Mouse (Mus musculus) spleen, adult 2 months (tissue): ENCODE results near the gene Gng4. TPM values are rescaled to one million over a fixed set of nuclear protein-coding genes. Genes with fewer than 3 reads are reported as not detected.
"Not testable (repeated sequence)": the region's sequence is repeated elsewhere in the genome, so short reads cannot be mapped to it uniquely, and the experiment has no call there.

Experiments used
- DNase-seq, 2 experiments: peaks; one replicate each; pipeline versions ENCODE4 v3.0.0 to v3.0.0-alpha.2; 2012 to 2021; ENCODE audit warnings: low spot score in 2 of 2, low read depth in 1 of 2
- H3K27ac ChIP-seq: fragments of 200-500 bp; 2 replicates; pipeline ENCODE4 v1.5.1; 2012; ENCODE audit warnings: low read length, inconsistent platforms; ENCODE audit not compliant: insufficient read depth
- H3K27me3 ChIP-seq: fragments of 200-500 bp; 2 replicates; pipeline ENCODE4 v1.6.1; 2012; ENCODE audit warnings: mild to moderate bottlenecking, moderate library complexity, low read length, inconsistent platforms; ENCODE audit not compliant: control insufficient read depth, insufficient read depth
- H3K36me3 ChIP-seq: fragments of 200-500 bp; 2 replicates; pipeline ENCODE4 v1.6.1; 2012; ENCODE audit warnings: mild to moderate bottlenecking, low read length, inconsistent platforms; ENCODE audit not compliant: control insufficient read depth, insufficient read depth
- H3K4me1 ChIP-seq: fragments of 200-500 bp; 2 replicates; pipeline ENCODE4 v1.6.1; 2011; ENCODE audit warnings: inconsistent platforms; ENCODE audit not compliant: control insufficient read depth, insufficient read depth, insufficient read length
- H3K4me3 ChIP-seq: fragments of 200-500 bp; 2 replicates; pipeline ENCODE4 v1.5.1; 2011; ENCODE audit warnings: mild to moderate bottlenecking, inconsistent platforms; ENCODE audit not compliant: insufficient read depth, insufficient read length; ENCODE audit errors: extremely low read depth
- CTCF ChIP-seq: fragments of 200-500 bp; IDR thresholded peaks from 2 replicates; pipeline ENCODE4 v1.5.1; 2011; ENCODE audit warnings: mild to moderate bottlenecking, inconsistent platforms; ENCODE audit not compliant: insufficient read depth, insufficient read length, insufficient replicate concordance; ENCODE audit errors: extremely low read depth
- POLR2A ChIP-seq: fragments of 200-500 bp; IDR thresholded peaks from 2 replicates; pipeline ENCODE4 v1.6.1; 2011; ENCODE audit warnings: low read depth, low read length, inconsistent platforms
- WGBS: fragments of 180-500 bp; shearing (Covaris S2); methylation state at CpG from one replicate; pipeline ENCODE4 v1.1.7; 2018; 5-methylcytosine and 5-hydroxymethylcytosine counted together
- polyA plus RNA-seq: library from polyadenylated mRNA; depleted of rRNA; stranded (reverse); fragments of >200 nt; gene quantifications from 2 replicates; pipeline ENCODE4 v1.2.3, GENCODE M21; 2012

Gene Gng4
- polyA plus RNA-seq, 1 experiment = not detected

DNA sequence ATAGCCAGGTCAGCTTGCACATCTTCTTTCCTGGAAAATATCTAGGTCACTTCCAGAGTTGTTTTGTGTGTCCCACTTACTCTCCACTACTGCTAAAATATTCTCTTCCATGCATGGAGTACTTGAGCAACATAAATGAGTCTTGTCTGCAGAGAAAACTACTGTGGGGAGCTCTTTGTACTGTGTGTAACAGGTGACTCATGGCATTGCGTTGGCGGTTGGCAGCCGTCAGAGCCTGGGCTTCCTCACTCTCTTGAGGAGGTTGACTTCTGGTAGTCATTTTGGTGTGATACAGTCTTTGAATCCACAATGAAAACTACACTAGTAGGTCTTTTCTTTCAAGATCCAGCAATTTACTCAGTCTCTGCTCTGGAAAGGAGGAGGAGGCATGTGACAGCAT lies 8.1 kb downstream of the Gng4 start:
- 89% methylated on average over 3 of the region's 3 CpGs for WGBS
- DNase-seq = no peak
- Histone ChIP-seq H3K4me1 (no peaks in the 10 kb centered on the region), H3K36me3 (no peaks in the 10 kb centered on the region), H3K27me3 (no peaks in the 10 kb centered on the region), H3K4me3 (no peak overlapping the region), H3K27ac (no peak overlapping the region)
- no peak for TF ChIP-seq CTCF
- no peak for TF ChIP-seq POLR2A

DNA sequence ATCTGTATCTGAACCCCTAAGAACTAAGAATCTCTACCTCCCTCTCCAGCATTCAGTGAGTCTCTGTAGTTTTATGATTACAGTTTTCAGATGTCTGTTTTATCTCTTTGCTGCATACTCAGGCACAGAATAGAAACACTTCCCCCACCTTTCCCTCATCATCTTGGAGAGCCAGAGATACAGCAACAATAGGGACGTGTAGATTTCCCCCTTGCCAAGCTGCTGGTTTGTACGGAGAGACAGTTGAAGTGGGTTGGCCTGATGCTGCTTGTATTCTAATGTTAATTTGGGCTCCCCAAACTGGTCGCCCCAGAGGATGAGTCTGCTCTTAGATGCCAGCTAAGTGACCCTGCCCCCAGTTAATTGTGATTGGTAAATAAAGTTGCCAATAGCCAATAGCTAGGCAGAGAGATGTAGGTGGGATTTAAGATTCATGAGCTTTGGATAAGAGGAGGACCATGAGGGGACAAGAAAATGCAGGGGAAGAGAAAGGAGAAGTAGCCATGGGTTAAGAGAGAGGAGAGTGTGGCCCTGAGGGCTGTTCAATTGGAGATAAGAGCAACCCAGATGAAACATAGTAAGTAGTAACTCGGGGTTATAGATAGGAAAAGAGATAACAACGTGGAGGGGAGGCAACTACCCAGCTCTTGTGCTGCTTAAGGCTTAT lies 11.4 kb downstream of the Gng4 start:
- WGBS = 33% methylated on average over 5 of the region's 5 CpGs
- H3K27me3 ChIP-seq = no peaks in the 10 kb centered on the region
- no peak overlapping the region for H3K4me3 ChIP-seq
- H3K36me3 ChIP-seq = no peaks in the 10 kb centered on the region
- no peak overlapping the region for H3K27ac ChIP-seq
- no peaks in the 10 kb centered on the region for H3K4me1 ChIP-seq
- TF ChIP-seq POLR2A (no peak), CTCF (no peak)
- DNase-seq = no peak

DNA sequence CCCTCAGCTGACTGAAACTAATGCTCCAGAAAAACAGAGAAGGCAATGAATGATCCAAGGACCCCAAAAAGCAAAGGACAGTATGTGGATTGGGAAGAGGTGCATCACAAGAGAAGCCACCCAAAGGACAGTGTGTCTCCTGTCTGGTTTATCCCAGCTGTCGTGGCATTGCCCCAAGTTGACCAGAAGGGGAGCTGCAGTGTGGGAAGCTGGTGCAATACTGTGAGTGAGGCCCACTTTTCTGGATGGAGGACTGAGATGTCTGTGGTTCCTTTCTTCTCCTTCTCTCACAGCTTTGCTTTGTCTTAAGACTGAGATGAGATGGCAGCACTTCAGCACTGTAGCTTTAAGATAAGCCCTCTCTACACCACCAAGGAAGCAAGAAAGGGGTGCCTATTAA lies 12.2 kb downstream of the Gng4 start:
- Histone ChIP-seq H3K4me3 (no peak overlapping the region), H3K27ac (no peak overlapping the region), H3K27me3 (no peaks in the 10 kb centered on the region), H3K36me3 (no peaks in the 10 kb centered on the region), H3K4me1 (no peaks in the 10 kb centered on the region)
- no peak for TF ChIP-seq POLR2A
- no peak for TF ChIP-seq CTCF
- 93% methylated on average over 1 of the region's 1 CpGs for WGBS
- no peak for DNase-seq

DNA sequence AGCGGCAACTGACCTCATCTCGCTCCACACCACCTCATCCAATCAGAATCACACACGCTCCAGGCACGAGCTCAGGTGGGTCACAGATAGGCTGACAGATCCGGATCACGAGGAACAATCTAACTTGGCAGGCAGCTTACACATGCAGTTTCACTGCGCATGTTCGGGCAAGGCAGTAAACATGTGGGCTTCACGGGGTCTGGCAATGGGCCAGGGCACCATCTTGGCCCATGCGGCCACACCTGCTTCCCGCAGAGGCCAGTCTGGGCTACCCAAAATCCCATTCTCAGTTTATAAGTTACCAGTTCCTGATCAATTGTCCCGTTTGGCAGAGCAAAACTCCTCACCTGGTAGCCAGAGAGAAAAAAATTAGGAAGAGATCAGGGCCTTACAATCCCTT lies 14.0 kb downstream of the Gng4 start:
- WGBS = 91% methylated on average over 12 of the region's 12 CpGs
- H3K4me1 ChIP-seq, H3K27me3 ChIP-seq, H3K4me3 ChIP-seq, DNase-seq, H3K27ac ChIP-seq, H3K36me3 ChIP-seq: not testable (repeated sequence)

DNA sequence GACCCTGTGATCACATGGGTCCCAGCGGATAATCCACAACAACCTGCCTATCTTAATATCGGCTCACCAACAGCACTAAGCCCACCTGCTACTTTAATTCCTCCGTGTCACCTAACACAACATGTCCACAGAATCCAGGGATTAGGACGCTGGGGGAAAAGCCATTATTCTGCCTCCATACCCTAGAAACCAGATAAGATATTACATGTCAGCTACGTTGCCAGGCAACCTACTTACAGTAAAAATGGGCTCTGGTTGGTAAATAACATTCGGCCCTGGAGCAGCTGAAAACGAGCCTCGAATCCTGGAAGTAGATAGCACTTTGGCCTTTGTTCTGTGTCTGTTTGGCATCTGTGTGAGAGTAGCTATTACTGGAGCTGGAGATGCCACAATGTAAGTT lies 14.9 kb downstream of the Gng4 start:
- DNase-seq = no peak
- no peaks in the 10 kb centered on the region for H3K4me1 ChIP-seq
- TF ChIP-seq POLR2A (no peak), CTCF (no peak)
- H3K27ac ChIP-seq = no peak overlapping the region
- 93% methylated on average over 8 of the region's 8 CpGs for WGBS
- H3K36me3 ChIP-seq = no peaks in the 10 kb centered on the region
- no peak overlapping the region for H3K4me3 ChIP-seq
- H3K27me3 ChIP-seq = no peaks in the 10 kb centered on the region

DNA sequence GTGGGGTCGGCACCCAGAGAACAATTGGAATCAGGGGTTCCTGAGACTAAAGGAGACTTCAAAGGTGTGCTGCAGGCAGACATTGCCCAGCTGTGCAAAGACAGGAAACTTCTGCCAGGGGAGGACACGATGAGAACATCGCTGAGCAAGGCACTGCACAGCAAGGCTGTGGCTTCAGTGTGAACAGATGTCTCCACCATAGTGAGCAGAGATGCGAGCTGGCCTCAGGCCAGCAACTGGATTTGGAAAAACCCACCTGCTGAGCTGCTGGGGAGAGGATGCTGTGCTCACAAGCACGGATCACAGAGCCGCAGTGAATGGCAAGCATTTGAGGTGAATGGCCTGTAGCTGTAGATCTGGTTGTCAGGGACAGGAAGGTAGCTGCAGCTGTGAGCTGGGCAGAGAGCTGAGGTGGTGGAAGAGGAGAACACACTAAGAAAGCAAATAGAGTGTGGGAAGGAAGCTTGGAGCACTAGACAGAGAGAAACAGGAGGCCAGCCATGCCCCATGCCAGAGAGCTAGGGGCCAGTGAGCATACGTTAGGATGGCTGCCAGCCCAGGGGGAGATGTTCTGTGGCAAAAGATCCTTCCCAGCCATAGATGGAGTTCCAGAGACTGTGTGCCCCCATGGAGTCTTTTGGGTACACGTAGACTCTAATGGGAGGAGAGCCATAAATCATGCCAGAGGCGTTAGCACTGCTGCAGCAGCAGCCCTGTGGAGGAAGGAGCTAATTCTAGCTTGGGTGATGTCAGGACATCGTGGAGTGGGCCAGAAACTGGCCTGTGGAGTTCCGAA lies 24.7 kb downstream of the Gng4 start:
- TF ChIP-seq CTCF (no peak), POLR2A (no peak)
- DNase-seq = no peak
- Histone ChIP-seq H3K4me1 (no peaks in the 10 kb centered on the region), H3K27ac (no peak overlapping the region), H3K36me3 (no peaks in the 10 kb centered on the region), H3K4me3 (no peak overlapping the region), H3K27me3 (no peaks in the 10 kb centered on the region)
- 29% methylated on average over 11 of the region's 11 CpGs for WGBS

DNA sequence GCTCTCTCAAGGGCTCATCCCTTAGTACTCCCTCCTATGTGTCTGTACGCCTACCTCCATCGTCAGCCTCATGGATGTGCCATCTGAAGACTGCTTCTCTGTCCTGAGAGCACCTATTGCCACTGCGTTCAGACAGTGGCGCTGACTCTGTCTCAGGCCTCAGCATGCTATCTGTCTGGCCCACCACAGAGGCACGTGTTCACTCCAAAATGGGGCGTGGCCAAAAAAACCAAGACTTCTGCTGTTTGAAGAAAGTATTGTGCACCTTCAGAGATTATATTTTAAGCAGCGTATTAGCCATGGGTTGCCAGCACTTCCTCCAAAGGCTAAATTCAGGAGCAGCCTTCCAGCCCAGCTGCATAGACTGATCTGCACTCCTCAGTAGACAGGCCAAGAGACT lies 27.0 kb downstream of the Gng4 start:
- H3K27ac ChIP-seq = no peak overlapping the region
- H3K4me3 ChIP-seq = no peak overlapping the region
- WGBS = 78% methylated on average over 7 of the region's 7 CpGs
- no peaks in the 10 kb centered on the region for H3K36me3 ChIP-seq
- no peak for DNase-seq
- no peaks in the 10 kb centered on the region for H3K4me1 ChIP-seq
- H3K27me3 ChIP-seq = no peaks in the 10 kb centered on the region
- TF ChIP-seq POLR2A (no peak), CTCF (no peak)
